Mouse (Mus musculus): ENCODE measurements around the gene Ppie. TPM values are rescaled to one million over a fixed set of nuclear protein-coding genes. Genes with fewer than 3 reads are reported as not detected.
"Not testable (repeated sequence)": the region's sequence is repeated elsewhere in the genome, so short reads cannot be mapped to it uniquely, and the experiment has no call there.

The Ppie gene
- 111 and 112 TPM in 2 replicates for polyA plus RNA-seq (2014; fragmentation: Nextera tagmentation; extraction: Ambion mirVana)

GRCm38 (mm10) chr4:123139513-123140154 is at the start of gene Ppie:
Gene Ppie (minus strand): TSS chr4:123139951.
- ATAC-seq (replicated peaks; ENCODE audit: low FRiP score, low TSS enrichment, low read depth) = peak; percentile 98
- no peaks in the 10 kb centered on the region for H3K27me3 ChIP-seq (replicated peaks; ENCODE audit: control insufficient read depth, insufficient read depth, low read length)
- H3K4me3 ChIP-seq (ENCODE audit: low read depth, low read length) = peak within 1 kb of the TSS; percentile 80
- H3K9ac ChIP-seq (ENCODE audit: low read length) = peak within 1 kb of the TSS; percentile 61
- H3K4me1 ChIP-seq (replicated peaks; ENCODE audit: control insufficient read depth, insufficient read depth, low read length) = peaks cover 16% of the 10 kb centered on the region
- under 1% methylated on average over 34 of the region's 34 CpGs for WGBS
- no peaks in the 10 kb centered on the region for H3K9me3 ChIP-seq (ENCODE audit: control insufficient read depth, low read length)
- peaks cover 19% of the 10 kb centered on the region for H3K36me3 ChIP-seq (ENCODE audit: control insufficient read depth, insufficient read depth, low read length)
- DNase-seq (ENCODE audit: low spot score) = peak; percentile 95
- peak within 1 kb of the TSS; percentile 88 for H3K4me2 ChIP-seq (ENCODE audit: low read length)
- peak within 1 kb of the TSS; percentile 88 for H3K27ac ChIP-seq (ENCODE audit: low read depth)

DNA sequence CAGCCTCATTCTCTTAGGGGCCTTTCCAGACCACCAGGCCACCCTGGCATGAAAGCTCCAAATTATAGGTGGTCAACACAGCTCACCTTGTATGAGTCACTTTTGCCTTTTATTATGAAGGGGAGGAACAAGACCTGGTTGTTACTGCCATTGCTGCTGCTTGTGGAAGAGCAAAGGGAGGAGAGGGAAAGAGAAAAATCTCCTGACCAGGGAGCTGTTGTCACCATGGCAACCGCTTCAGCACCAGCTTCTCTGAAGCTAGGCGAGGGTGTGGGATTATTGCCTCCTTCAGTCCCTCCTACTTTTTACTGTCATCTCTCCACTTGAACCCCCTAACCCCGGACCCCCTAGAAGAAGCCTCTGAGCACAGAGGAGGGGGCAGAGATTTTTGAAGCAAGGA is 45.1 kb upstream of the Ppie start:
- Histone ChIP-seq H3K27me3 (replicated peaks; ENCODE audit: control insufficient read depth, insufficient read depth, low read length) (peaks cover 36% of the 10 kb centered on the region), H3K4me3 (ENCODE audit: low read depth, low read length) (no peak overlapping the region), H3K4me2 (ENCODE audit: low read length) (no peak overlapping the region), H3K9me3 (ENCODE audit: control insufficient read depth, low read length) (no peaks in the 10 kb centered on the region), H3K9ac (ENCODE audit: low read length) (no peak overlapping the region), H3K36me3 (ENCODE audit: control insufficient read depth, insufficient read depth, low read length) (no peaks in the 10 kb centered on the region), H3K4me1 (replicated peaks; ENCODE audit: control insufficient read depth, insufficient read depth, low read length) (peaks cover 6% of the 10 kb centered on the region; the same call in 1 of the 2 replicates), H3K27ac (ENCODE audit: low read depth) (no peak overlapping the region)
- no peak for ATAC-seq (replicated peaks; ENCODE audit: low FRiP score, low TSS enrichment, low read depth)
- no peak for DNase-seq (ENCODE audit: low spot score)
- 45% methylated on average over 3 of the region's 3 CpGs for WGBS

DNA sequence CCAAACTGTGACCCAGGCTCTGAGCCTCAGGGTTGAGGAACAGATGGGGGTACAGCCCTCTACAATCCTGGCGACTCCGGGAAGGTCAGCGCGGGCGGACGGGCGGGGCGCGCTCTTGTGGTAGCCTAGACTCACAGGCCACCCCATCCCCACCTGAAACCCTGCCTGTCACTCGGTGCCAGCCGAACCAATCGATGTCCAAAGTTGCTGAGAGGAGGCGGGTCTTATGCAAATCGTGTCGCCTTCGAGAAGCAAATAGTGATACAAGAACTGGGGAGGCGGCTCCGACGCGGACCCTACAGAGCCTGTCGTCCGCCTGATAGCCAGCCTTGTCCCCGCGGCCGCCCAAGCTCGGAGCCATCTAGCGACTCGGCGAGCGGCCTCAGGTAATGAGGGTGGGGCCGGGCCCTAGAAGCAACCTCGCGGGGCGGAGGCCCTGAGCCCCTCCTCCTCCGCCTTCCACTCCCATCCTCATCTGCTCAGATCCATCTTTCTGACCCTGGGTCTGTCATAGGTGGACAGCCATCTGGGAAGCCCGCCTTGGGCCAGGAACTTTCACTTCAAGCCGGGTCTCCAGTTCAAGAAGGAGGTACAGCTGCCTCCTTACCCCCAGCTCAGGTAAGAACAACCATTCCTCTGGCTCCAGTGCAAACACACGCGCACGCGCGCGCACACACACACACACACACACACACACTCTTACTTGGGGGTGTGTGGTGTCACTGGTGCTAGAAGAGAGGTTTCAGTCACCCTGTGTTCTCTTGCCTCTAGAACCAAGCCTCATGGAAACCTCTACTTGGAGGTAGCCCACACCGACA is 43.7 kb upstream of the Ppie start:
- Histone ChIP-seq H3K27ac (ENCODE audit: low read depth) (peak overlapping the region; percentile 71; the same call in 1 of the 2 replicates), H3K4me2 (ENCODE audit: low read length) (peak overlapping the region; percentile 83), H3K27me3 (replicated peaks; ENCODE audit: control insufficient read depth, insufficient read depth, low read length) (peaks cover 36% of the 10 kb centered on the region), H3K4me1 (replicated peaks; ENCODE audit: control insufficient read depth, insufficient read depth, low read length) (peaks cover 6% of the 10 kb centered on the region; the same call in 1 of the 2 replicates), H3K36me3 (ENCODE audit: control insufficient read depth, insufficient read depth, low read length) (no peaks in the 10 kb centered on the region), H3K9me3 (ENCODE audit: control insufficient read depth, low read length) (no peaks in the 10 kb centered on the region), H3K9ac (ENCODE audit: low read length) (peak overlapping the region; percentile 39), H3K4me3 (ENCODE audit: low read depth, low read length) (peak overlapping the region; percentile 42)
- 10% methylated on average over 44 of the region's 44 CpGs for WGBS
- DNase-seq (ENCODE audit: low spot score) (peak; percentile 91), ATAC-seq (replicated peaks; ENCODE audit: low FRiP score, low TSS enrichment, low read depth) (peak; percentile 88)

GRCm38 (mm10) chr4:123182328-123183238 is 42.8 kb upstream of the Ppie start, which contains the start of gene Hpcal4:
Gene Hpcal4 (plus strand): TSS chr4:123183227.
- H3K4me3 ChIP-seq (ENCODE audit: low read depth, low read length) = peak within 1 kb of the TSS; percentile 42
- WGBS = under 1% methylated on average over 44 of the region's 44 CpGs
- H3K27ac ChIP-seq (ENCODE audit: low read depth) = peak within 1 kb of the TSS; percentile 71
- peaks cover 6% of the 10 kb centered on the region; the same call in 1 of the 2 replicates for H3K4me1 ChIP-seq (replicated peaks; ENCODE audit: control insufficient read depth, insufficient read depth, low read length)
- H3K36me3 ChIP-seq (ENCODE audit: control insufficient read depth, insufficient read depth, low read length) = no peaks in the 10 kb centered on the region
- peak within 1 kb of the TSS; percentile 39 for H3K9ac ChIP-seq (ENCODE audit: low read length)
- no peaks in the 10 kb centered on the region for H3K9me3 ChIP-seq (ENCODE audit: control insufficient read depth, low read length)
- ATAC-seq (replicated peaks; ENCODE audit: low FRiP score, low TSS enrichment, low read depth) (peak; percentile 73), DNase-seq (ENCODE audit: low spot score) (peak; percentile 86)
- H3K27me3 ChIP-seq (replicated peaks; ENCODE audit: control insufficient read depth, insufficient read depth, low read length) = peaks cover 36% of the 10 kb centered on the region
- peak within 1 kb of the TSS; percentile 83 for H3K4me2 ChIP-seq (ENCODE audit: low read length)

GRCm38 (mm10) chr4:123171811-123172210 is 32.1 kb upstream of the Ppie start:
- ATAC-seq (replicated peaks; ENCODE audit: low FRiP score, low TSS enrichment, low read depth) (no peak), DNase-seq (ENCODE audit: low spot score) (no peak)
- Histone ChIP-seq H3K9me3 (ENCODE audit: control insufficient read depth, low read length) (0 out of 2 replicates have a peak, but pooled peaks cover 4% of the 10 kb centered on the region), H3K4me1 (replicated peaks; ENCODE audit: control insufficient read depth, insufficient read depth, low read length) (no peaks in the 10 kb centered on the region), H3K4me2 (ENCODE audit: low read length) (no peak overlapping the region), H3K4me3 (ENCODE audit: low read depth, low read length) (no peak overlapping the region), H3K27ac (ENCODE audit: low read depth) (no peak overlapping the region), H3K36me3 (ENCODE audit: control insufficient read depth, insufficient read depth, low read length) (no peaks in the 10 kb centered on the region), H3K27me3 (replicated peaks; ENCODE audit: control insufficient read depth, insufficient read depth, low read length) (no peaks in the 10 kb centered on the region), H3K9ac (ENCODE audit: low read length) (no peak overlapping the region)

DNA sequence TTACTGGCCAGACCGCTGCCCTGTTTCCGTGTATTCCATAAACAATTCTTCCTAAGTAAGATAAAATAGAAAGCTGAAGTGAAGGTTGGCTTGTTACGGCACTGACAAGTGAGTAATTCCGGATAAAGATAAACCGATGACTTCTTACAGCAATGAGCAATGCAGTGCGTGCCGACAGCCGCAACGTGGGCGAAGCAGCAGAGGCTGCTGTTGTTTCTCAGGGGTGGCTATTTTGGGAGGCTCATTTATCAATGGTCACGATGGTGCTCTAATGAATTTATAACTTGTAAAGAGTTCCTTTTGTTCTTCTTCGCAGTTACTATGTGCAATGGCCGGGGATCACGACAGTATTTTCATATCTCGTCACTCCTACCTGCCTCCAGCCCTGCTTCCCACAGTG is 24.4 kb upstream of the Ppie start:
- 0 out of 2 replicates have a peak, but pooled peaks cover 1% of the 10 kb centered on the region for H3K9me3 ChIP-seq (ENCODE audit: control insufficient read depth, low read length)
- H3K4me3 ChIP-seq (ENCODE audit: low read depth, low read length) = no peak overlapping the region
- H3K9ac ChIP-seq (ENCODE audit: low read length) = no peak overlapping the region
- DNase-seq (ENCODE audit: low spot score) (no peak), ATAC-seq (replicated peaks; ENCODE audit: low FRiP score, low TSS enrichment, low read depth) (no peak)
- no peak overlapping the region for H3K27ac ChIP-seq (ENCODE audit: low read depth)
- H3K4me2 ChIP-seq (ENCODE audit: low read length) = no peak overlapping the region
- 52% methylated on average over 15 of the region's 15 CpGs for WGBS
- peaks cover 7% of the 10 kb centered on the region for H3K4me1 ChIP-seq (replicated peaks; ENCODE audit: control insufficient read depth, insufficient read depth, low read length)
- H3K27me3 ChIP-seq (replicated peaks; ENCODE audit: control insufficient read depth, insufficient read depth, low read length) = no peaks in the 10 kb centered on the region
- no peaks in the 10 kb centered on the region for H3K36me3 ChIP-seq (ENCODE audit: control insufficient read depth, insufficient read depth, low read length)

DNA sequence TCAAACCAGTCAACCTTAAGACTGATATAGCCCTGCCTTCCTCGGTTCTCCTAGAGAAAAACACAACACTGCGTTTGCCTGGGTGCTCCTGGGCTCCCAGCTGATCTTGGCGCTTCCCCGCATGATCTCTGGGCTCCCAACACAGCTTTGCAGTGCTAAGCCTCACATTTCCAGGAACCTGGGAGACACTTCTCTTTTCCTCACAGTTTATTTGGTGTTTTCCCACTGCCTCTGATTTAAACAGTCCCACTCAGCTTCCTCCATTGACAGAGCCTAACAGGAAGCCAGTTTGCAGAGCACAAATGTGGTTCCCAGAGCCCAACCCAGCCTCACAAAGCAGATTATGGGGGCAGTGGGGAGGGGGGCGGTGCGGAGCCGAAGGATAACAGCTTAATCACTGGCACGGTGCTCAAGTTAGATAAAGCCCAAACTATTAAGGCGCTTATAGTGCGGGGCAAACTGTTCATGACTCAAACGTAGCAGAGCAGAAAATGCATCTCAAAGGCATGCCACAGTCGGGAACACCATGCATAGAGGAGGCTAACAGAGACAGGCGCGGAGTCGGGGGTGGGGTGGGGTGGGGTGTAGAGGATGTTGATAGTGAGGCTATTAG is 22.7 kb upstream of the Ppie start:
- no peaks in the 10 kb centered on the region for H3K36me3 ChIP-seq (ENCODE audit: control insufficient read depth, insufficient read depth, low read length)
- no peak overlapping the region for H3K27ac ChIP-seq (ENCODE audit: low read depth)
- DNase-seq (ENCODE audit: low spot score) (no peak), ATAC-seq (replicated peaks; ENCODE audit: low FRiP score, low TSS enrichment, low read depth) (0 out of 2 replicates have a peak, but pooled peaks have one; percentile 32)
- 10% methylated on average over 15 of the region's 15 CpGs for WGBS
- H3K9ac ChIP-seq (ENCODE audit: low read length) = 0 out of 2 replicates have a peak overlapping the region, but pooled peaks have one; percentile 3
- H3K4me2 ChIP-seq (ENCODE audit: low read length) = peak overlapping the region; percentile 35
- peaks cover 7% of the 10 kb centered on the region for H3K4me1 ChIP-seq (replicated peaks; ENCODE audit: control insufficient read depth, insufficient read depth, low read length)
- no peak overlapping the region for H3K4me3 ChIP-seq (ENCODE audit: low read depth, low read length)
- no peaks in the 10 kb centered on the region for H3K27me3 ChIP-seq (replicated peaks; ENCODE audit: control insufficient read depth, insufficient read depth, low read length)
- H3K9me3 ChIP-seq (ENCODE audit: control insufficient read depth, low read length) = no peaks in the 10 kb centered on the region

DNA sequence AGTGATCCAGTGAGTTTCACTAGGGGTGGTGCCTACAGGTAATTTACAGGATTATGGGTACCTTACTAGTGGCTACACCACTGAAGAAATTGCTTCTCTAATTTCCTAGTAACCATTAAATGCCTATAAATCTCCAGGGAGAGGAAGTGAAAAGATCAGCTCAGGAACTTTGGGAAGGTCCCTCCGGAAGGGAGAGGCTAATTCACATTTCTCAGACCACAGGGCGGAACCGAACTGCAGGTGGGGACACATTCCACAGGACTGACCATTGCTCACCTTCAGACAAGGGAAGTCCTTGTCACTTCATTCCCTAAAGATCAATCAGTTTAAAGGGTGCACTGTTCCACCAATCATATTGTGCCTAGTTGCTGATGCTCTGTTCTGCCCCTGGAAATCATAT is 21.5 kb upstream of the Ppie start:
- not testable (repeated sequence) for H3K27ac ChIP-seq (ENCODE audit: low read depth); H3K4me1 ChIP-seq (replicated peaks; ENCODE audit: control insufficient read depth, insufficient read depth, low read length); DNase-seq (ENCODE audit: low spot score); H3K4me3 ChIP-seq (ENCODE audit: low read depth, low read length); H3K27me3 ChIP-seq (replicated peaks; ENCODE audit: control insufficient read depth, insufficient read depth, low read length); H3K9me3 ChIP-seq (ENCODE audit: control insufficient read depth, low read length); H3K9ac ChIP-seq (ENCODE audit: low read length); H3K36me3 ChIP-seq (ENCODE audit: control insufficient read depth, insufficient read depth, low read length); H3K4me2 ChIP-seq (ENCODE audit: low read length); ATAC-seq (replicated peaks; ENCODE audit: low FRiP score, low TSS enrichment, low read depth)
- 73% methylated on average over 3 of the region's 3 CpGs for WGBS

Measured in intestine, embryonic 14.5 days (tissue).